Mouse (Mus musculus) liver, adult 2 months (tissue): ENCODE measurements at regions not wholly inside any gene's neighbourhood (a gene's known extent, or its start where the extent isn't known, plus 50 kb on each side); places are given as distances from the start of the nearest gene placed in this dataset.
A peak's percentile ranks its signal among the peaks of the same experiment; 100 is the strongest.

Experiments
- DNase-seq: peaks from one replicate; pipeline ENCODE4 v3.0.0-alpha.2; 2011; ENCODE audit warnings: low read depth, low spot score; ENCODE audit errors: extremely low read depth
- H3K27ac ChIP-seq: fragments of 200-500 bp; replicated peaks from 2 replicates; pipeline ENCODE4 v1.5.1; 2012; ENCODE audit warnings: low read depth, mild to moderate bottlenecking, control low read depth, inconsistent platforms, low read length; ENCODE audit not compliant: insufficient read depth
- H3K27me3 ChIP-seq: fragments of 200-500 bp; 2 replicates; pipeline ENCODE4 v1.6.1; 2012; ENCODE audit warnings: mild to moderate bottlenecking, moderate library complexity, low read length, inconsistent platforms; ENCODE audit not compliant: control insufficient read depth, insufficient read depth
- H3K36me3 ChIP-seq: fragments of 200-500 bp; 2 replicates; pipeline ENCODE4 v1.6.1; 2012; ENCODE audit warnings: low read length, inconsistent platforms; ENCODE audit not compliant: control insufficient read depth, insufficient read depth
- H3K4me1 ChIP-seq: fragments of 200-500 bp; 2 replicates; pipeline ENCODE4 v1.6.1; 2011; ENCODE audit warnings: low read length; ENCODE audit not compliant: control insufficient read depth, insufficient read depth
- H3K4me3 ChIP-seq: fragments of 200-500 bp; 2 replicates; pipeline ENCODE4 v1.5.1; 2011; ENCODE audit warnings: low read depth, mild to moderate bottlenecking, control low read depth, low read length, moderate library complexity; ENCODE audit not compliant: insufficient read depth
- H3K79me2 ChIP-seq: fragments of 200-500 bp; 2 replicates; pipeline ENCODE4 v1.6.1; 2012; ENCODE audit warnings: inconsistent platforms, mild to moderate bottlenecking, low read length, moderate library complexity; ENCODE audit not compliant: control insufficient read depth, insufficient read depth
- H3K9ac ChIP-seq: fragments of 200-500 bp; 2 replicates; pipeline ENCODE4 v1.6.1; 2012; ENCODE audit warnings: low read depth, mild to moderate bottlenecking, control low read depth, inconsistent platforms, low read length
- CTCF ChIP-seq: fragments of 200-500 bp; IDR thresholded peaks from 2 replicates; pipeline ENCODE4 v1.5.1; 2011; ENCODE audit warnings: low read depth, low read length, control low read depth
- POLR2A ChIP-seq: fragments of 200-500 bp; IDR thresholded peaks from 2 replicates; pipeline ENCODE4 v1.6.1; 2011; ENCODE audit warnings: low read length, control low read depth; ENCODE audit not compliant: insufficient read depth; ENCODE audit errors: extremely low read depth
- WGBS: fragments of 180-500 bp; shearing (Covaris S2); methylation state at CpG from one replicate; pipeline ENCODE4 v1.1.7; 2018; 5-methylcytosine and 5-hydroxymethylcytosine counted together

DNA sequence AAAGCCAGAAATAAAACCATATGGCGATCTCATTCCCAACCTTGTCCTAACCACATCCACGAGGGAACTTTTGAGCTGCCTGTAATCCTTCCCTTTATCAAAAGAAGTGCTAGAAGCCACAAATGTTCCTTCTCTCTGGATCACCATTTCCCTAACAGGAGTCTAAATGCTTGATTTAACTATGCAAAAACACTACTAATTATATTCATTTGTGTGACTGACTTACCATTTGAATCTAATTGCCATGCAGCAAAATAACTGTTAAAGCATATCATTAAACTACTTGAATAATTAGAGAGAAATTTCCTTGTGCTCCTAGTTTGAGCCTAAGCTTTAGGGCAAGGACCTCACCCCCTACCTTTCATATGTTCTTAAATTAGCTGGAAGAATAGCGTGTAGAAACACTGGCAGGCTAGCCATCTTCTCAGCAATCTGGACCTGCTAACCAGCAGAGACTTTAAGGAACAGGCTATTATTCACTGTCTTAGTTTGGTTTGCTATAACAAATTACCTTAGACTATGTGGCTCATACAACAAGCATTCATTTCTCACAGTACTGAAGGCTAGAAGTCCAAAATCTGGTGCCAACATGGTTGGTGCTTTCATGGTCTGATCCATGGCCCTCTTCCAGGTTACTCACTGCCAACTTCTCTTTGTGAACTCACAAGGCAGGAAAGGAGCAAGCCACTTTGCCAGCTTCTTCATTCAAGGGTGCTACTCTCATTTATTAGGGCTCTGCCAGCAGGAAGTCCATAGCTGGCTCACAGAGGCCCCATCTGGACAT is 183.7 kb downstream of the Rpl36a-ps1 start:
- H3K36me3 ChIP-seq, result no peaks in the 10 kb centered on the region
- no peaks in the 10 kb centered on the region for H3K27me3 ChIP-seq
- no peaks in the 10 kb centered on the region for H3K79me2 ChIP-seq
- peak; percentile 62 for DNase-seq
- H3K9ac ChIP-seq, result no peak overlapping the region
- no peaks in the 10 kb centered on the region for H3K4me1 ChIP-seq
- 89% methylated on average over 3 of the region's 3 CpGs for WGBS
- no peak overlapping the region for H3K4me3 ChIP-seq
- no peak overlapping the region for H3K27ac ChIP-seq
- TF ChIP-seq POLR2A (no peak), CTCF (no peak)

DNA sequence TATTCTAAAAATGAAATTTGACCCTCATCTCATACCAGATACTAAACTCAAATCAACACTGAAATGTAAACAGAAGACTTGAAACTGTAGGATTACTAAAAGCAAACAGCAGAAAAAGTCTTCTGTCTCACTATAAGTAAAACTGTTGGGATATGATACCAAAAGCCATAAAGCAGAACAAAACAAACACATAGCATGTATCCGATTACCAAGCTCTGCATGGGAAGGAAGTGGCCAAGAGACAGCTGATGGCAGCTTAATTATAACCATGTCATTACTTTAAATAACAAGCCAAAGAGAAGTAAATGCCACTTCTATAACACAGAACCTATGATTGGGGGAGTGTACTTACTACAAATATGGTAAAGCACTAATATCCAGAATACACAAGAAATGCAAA is 186.0 kb downstream of the Rpl36a-ps1 start:
- no peak for TF ChIP-seq POLR2A
- TF ChIP-seq CTCF, result no peak
- Histone ChIP-seq H3K27ac (no peak overlapping the region), H3K9ac (no peak overlapping the region), H3K36me3 (no peaks in the 10 kb centered on the region), H3K27me3 (no peaks in the 10 kb centered on the region), H3K4me3 (no peak overlapping the region), H3K4me1 (no peaks in the 10 kb centered on the region), H3K79me2 (no peaks in the 10 kb centered on the region)
- 63% methylated on average over 1 of the region's 1 CpGs for WGBS
- DNase-seq, result no peak

DNA sequence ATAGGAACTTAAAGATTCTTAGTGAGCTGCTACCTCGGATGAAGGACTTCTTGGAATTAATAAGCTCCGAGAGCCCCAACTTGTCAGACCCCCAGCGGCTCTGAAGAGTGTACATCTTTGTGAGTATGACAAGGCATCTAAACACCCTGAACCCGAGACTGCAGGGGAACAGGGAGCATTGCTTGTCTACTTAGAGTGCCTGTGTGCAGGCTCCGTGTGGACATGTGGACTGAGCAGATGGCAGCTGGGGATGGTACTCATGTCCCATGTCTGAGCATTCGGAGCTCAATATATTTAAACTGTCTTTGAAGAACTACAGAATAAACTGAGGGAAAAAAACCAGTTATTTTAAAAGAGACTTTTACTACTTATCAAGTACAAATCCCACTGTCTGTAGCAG is 189.1 kb downstream of the Rpl36a-ps1 start:
- no peak for TF ChIP-seq POLR2A
- WGBS, result 85% methylated on average over 6 of the region's 6 CpGs
- no peaks in the 10 kb centered on the region for H3K4me1 ChIP-seq
- no peaks in the 10 kb centered on the region for H3K27me3 ChIP-seq
- no peaks in the 10 kb centered on the region for H3K36me3 ChIP-seq
- no peak for DNase-seq
- no peaks in the 10 kb centered on the region for H3K79me2 ChIP-seq
- no peak overlapping the region for H3K9ac ChIP-seq
- H3K27ac ChIP-seq, result no peak overlapping the region
- no peak overlapping the region for H3K4me3 ChIP-seq

DNA sequence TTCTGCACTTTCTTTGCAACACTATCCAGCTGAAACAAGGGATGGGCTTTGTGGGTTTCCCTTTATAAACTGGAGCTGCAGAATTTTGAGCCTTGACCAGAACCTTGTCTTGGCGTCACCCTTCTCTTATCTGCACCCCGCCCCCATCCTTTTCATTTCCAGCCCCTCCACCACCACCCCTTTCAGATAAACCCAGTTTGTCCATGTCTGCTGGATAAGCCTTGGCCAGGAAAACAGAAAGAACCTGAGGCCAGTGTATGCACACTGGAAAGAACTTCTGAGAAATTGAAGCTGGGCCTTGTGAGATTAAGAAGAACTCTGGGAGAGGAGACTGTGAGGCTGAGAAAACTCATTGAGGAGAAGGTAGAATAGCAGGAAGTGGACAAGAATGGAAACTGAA is 192.8 kb downstream of the Rpl36a-ps1 start:
- Histone ChIP-seq H3K36me3 (no peaks in the 10 kb centered on the region), H3K27ac (no peak overlapping the region), H3K27me3 (no peaks in the 10 kb centered on the region), H3K9ac (no peak overlapping the region), H3K4me3 (no peak overlapping the region), H3K4me1 (no peaks in the 10 kb centered on the region), H3K79me2 (no peaks in the 10 kb centered on the region)
- 78% methylated on average over 2 of the region's 2 CpGs for WGBS
- DNase-seq, result no peak
- TF ChIP-seq CTCF (no peak), POLR2A (no peak)

DNA sequence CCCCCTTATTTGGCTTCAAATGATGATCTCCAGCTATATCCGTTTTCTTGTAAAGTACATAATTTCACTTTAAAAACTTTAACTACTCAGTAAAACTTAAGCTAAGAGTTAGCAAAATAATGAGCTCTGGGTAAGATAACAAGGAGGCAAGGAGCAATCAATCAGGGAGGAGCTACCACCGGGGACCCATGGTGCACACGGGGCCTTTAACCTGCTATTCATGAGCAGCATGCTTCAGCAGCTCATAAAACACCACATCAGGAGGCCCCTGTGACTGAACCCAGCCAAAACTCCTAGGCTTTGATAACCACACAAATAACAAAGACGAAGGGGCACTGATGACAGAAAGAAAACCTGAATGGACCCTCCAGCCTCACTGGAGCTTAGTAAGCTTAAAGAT is 202.1 kb downstream of the Rpl36a-ps1 start:
- no peaks in the 10 kb centered on the region for H3K36me3 ChIP-seq
- H3K27ac ChIP-seq, result no peak overlapping the region
- H3K9ac ChIP-seq, result no peak overlapping the region
- no peak for DNase-seq
- TF ChIP-seq POLR2A, result no peak
- TF ChIP-seq CTCF, result no peak
- no peaks in the 10 kb centered on the region for H3K4me1 ChIP-seq
- H3K79me2 ChIP-seq, result no peaks in the 10 kb centered on the region
- 75% methylated on average over 4 of the region's 4 CpGs for WGBS
- H3K27me3 ChIP-seq, result no peaks in the 10 kb centered on the region
- no peak overlapping the region for H3K4me3 ChIP-seq

DNA sequence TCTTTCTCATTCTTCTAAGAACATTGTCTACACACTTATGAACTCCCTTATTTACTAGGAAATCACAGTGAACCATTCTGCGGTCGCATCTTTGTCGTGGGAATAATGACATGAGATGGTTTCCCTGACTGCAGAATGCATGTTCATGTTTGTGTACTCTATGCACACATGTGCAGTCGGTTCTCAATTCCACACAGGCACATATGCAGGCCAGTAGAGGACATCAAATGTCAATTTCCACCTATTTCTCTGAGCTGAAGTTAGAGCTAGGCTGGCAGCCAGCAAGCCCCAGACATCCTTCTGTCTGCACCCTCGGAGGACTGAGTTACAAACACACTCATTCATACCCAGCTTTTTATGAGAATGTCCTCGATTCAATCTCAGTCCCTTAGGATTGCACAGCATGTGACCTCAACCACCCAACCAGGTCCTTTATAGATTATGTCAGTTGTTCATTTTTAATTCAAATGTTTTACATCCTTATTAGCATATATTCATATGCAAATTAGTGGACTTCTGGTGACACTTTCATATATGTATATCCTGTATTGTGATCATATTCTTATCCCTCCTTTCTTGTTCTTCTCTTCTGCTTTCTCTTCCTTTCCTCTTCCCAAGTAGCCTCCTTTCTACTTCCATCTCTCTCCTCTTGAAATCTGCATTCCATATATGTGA is 202.7 kb downstream of the Rpl36a-ps1 start:
- Histone ChIP-seq H3K4me3 (no peak overlapping the region), H3K79me2 (no peaks in the 10 kb centered on the region), H3K36me3 (no peaks in the 10 kb centered on the region), H3K27ac (no peak overlapping the region), H3K4me1 (no peaks in the 10 kb centered on the region), H3K27me3 (no peaks in the 10 kb centered on the region), H3K9ac (no peak overlapping the region)
- 84% methylated on average over 6 of the region's 6 CpGs for WGBS
- no peak for DNase-seq
- TF ChIP-seq POLR2A, result no peak
- no peak for TF ChIP-seq CTCF
